Mouse (Mus musculus) right cerebral cortex, postnatal 14 days (tissue): ENCODE measurements around the gene Tenm2.

ENCODE experiments used
- DNase-seq: peaks from one replicate; pipeline ENCODE4 v3.0.0; 2022

The Tenm2 gene

GRCm38 (mm10) chr11:36169738-36170137 is 1066.0 kb downstream of the Tenm2 start:
- no peak for DNase-seq

- DNase-seq: no peak
Measured at GRCm38 (mm10) chr11:36168921-36169537, 1066.7 kb downstream of the Tenm2 start.

- no peak for DNase-seq
Measured at GRCm38 (mm10) chr11:36167766-36168318, 1067.9 kb downstream of the Tenm2 start.

GRCm38 (mm10) chr11:36163580-36163979 is 1072.2 kb downstream of the Tenm2 start:
- no peak for DNase-seq

- no peak for DNase-seq
Measured at GRCm38 (mm10) chr11:36161765-36162321, 1073.9 kb downstream of the Tenm2 start.

- no peak for DNase-seq
Measured at GRCm38 (mm10) chr11:36153450-36153849, 1082.3 kb downstream of the Tenm2 start.

- DNase-seq: no peak
Measured at GRCm38 (mm10) chr11:36153011-36153410, 1082.8 kb downstream of the Tenm2 start.

- DNase-seq: peak; percentile 17
Measured at GRCm38 (mm10) chr11:36152226-36152625, 1083.5 kb downstream of the Tenm2 start.

- no peak for DNase-seq
Measured at GRCm38 (mm10) chr11:36149092-36149491, 1086.7 kb downstream of the Tenm2 start.

GRCm38 (mm10) chr11:36145057-36145456 is 1090.7 kb downstream of the Tenm2 start:
- DNase-seq: no peak

GRCm38 (mm10) chr11:36140411-36140810 is 1095.4 kb downstream of the Tenm2 start:
- no peak for DNase-seq

- no peak for DNase-seq
Measured at GRCm38 (mm10) chr11:36139521-36139920, 1096.2 kb downstream of the Tenm2 start.

- no peak for DNase-seq
Measured at GRCm38 (mm10) chr11:36137840-36138239, 1097.9 kb downstream of the Tenm2 start.

GRCm38 (mm10) chr11:36137276-36137675 is 1098.5 kb downstream of the Tenm2 start:
- peak; percentile 40 for DNase-seq

- no peak for DNase-seq
Measured at GRCm38 (mm10) chr11:36134645-36135044, 1101.1 kb downstream of the Tenm2 start.

GRCm38 (mm10) chr11:36123275-36123674 is 1112.5 kb downstream of the Tenm2 start:
- no peak for DNase-seq

GRCm38 (mm10) chr11:36121410-36121929 is 1114.3 kb downstream of the Tenm2 start:
- no peak for DNase-seq

- DNase-seq: no peak
Measured at GRCm38 (mm10) chr11:36120591-36121409, 1115.0 kb downstream of the Tenm2 start.

GRCm38 (mm10) chr11:36113326-36113725 is 1122.4 kb downstream of the Tenm2 start:
- no peak for DNase-seq

GRCm38 (mm10) chr11:36108970-36109731 is 1126.6 kb downstream of the Tenm2 start:
- DNase-seq: peak; percentile 17

- no peak for DNase-seq
Measured at GRCm38 (mm10) chr11:36107840-36108239, 1127.9 kb downstream of the Tenm2 start.

GRCm38 (mm10) chr11:36106639-36107038 is 1129.1 kb downstream of the Tenm2 start:
- DNase-seq: peak; percentile 21

GRCm38 (mm10) chr11:36103556-36103955 is 1132.2 kb downstream of the Tenm2 start:
- no peak for DNase-seq
